Mouse (Mus musculus) ES-CJ7 (cell line): ENCODE measurements around the gene Dlg2.
A peak's percentile ranks its signal among the peaks of the same experiment; 100 is the strongest.

ENCODE experiments used
- DNase-seq: peaks from one replicate; pipeline ENCODE4 v3.0.0; 2011; ENCODE audit warnings: low read depth, low spot score

The Dlg2 gene

GRCm38 (mm10) chr7:91089211-91089930, 612.9 kb downstream of the Dlg2 start:
- no peak for DNase-seq

- no peak for DNase-seq
Observed at GRCm38 (mm10) chr7:91090317-91090829, 613.9 kb downstream of the Dlg2 start.

- DNase-seq = no peak
Observed at GRCm38 (mm10) chr7:91090830-91091683, 614.6 kb downstream of the Dlg2 start.

GRCm38 (mm10) chr7:91096467-91096866, 620.0 kb downstream of the Dlg2 start:
- no peak for DNase-seq

GRCm38 (mm10) chr7:91098521-91098920, 622.0 kb downstream of the Dlg2 start:
- no peak for DNase-seq

- DNase-seq = no peak
Observed at GRCm38 (mm10) chr7:91109575-91109974, 633.1 kb downstream of the Dlg2 start.

DNA sequence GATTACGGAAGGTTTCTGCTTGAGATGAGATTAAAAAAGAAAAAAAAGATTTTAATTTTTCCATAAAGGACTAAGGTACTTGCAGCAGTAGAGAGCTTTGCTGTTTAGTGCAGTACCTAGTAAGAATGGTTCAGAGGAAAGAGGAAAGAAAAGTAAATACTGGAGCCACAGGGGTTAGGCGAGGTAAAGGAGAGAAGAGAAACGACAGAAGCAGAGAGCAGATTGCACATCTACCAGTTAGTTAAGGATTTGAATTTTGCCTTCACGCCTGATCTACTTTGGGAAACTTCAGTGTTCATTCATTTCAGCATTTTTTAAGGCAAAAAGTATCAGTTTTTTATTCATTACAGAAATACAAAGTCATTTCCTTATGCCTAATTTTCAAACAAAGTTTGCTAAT, 655.7 kb downstream of the Dlg2 start:
- DNase-seq = no peak

DNA sequence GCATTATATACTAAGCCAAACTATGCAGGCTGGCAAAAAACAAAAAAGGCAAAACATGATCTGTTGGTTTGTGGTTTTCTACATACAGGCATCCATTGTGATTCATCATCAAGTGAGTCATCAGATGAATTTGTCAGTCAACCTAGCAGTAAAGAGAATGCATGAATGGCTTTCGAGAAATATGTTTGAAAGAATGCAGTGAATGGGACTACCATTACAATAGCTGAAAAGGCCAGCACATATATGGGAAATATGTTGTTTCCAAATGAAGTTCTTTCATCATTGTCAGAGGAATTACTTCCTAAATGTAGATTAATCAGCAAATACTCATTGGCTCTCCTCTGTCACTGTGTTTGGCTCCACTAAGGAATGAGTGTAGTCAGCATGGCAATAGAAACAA, 677.6 kb downstream of the Dlg2 start:
- DNase-seq = no peak

DNA sequence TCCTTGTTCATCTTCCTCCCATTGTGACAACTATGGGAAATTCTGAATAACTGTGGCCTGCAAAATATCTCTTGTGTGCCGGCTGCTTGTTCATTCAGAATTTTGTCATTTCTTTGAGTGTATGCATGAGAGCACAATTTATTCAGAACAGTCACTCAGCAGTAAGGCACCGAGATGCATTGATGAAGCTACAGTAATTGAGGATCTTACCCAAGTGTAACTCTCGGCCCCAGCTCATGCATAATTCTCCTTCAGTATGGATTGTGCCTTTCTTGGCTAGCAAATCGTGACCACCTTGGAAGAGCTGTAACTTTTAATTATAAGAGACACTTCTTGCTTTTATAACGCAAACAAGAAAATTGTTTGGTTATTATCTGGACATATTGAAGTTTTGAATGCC, 682.7 kb downstream of the Dlg2 start:
- DNase-seq = no peak

DNA sequence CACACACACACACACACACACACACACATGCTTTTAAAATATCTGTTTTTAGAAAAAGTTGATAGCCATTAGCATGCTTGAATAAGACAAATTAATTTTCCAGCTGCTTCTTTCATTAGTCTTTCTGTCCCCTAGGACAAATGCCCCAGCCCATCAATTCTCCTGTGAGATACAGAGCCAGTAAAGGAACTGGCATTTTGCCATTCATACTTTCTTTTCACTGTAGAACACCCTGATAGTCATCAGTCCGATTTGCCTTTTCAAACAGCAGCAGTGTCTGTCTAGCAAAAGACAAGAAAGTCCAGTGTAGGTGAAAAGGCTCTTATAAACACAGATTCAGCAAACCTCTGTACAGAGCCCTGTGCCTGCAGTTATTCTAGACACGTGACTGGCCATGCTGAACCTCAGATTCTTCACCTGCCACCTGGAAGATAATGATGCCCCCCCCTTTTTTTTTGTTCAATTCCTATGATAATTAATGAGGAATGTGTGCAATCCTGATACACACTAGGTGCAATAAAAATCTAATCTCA, 685.2 kb downstream of the Dlg2 start:
- DNase-seq = no peak

GRCm38 (mm10) chr7:91173560-91173959, 697.1 kb downstream of the Dlg2 start:
- no peak for DNase-seq

- no peak for DNase-seq
Observed at GRCm38 (mm10) chr7:91188211-91188610, 711.7 kb downstream of the Dlg2 start.

DNA sequence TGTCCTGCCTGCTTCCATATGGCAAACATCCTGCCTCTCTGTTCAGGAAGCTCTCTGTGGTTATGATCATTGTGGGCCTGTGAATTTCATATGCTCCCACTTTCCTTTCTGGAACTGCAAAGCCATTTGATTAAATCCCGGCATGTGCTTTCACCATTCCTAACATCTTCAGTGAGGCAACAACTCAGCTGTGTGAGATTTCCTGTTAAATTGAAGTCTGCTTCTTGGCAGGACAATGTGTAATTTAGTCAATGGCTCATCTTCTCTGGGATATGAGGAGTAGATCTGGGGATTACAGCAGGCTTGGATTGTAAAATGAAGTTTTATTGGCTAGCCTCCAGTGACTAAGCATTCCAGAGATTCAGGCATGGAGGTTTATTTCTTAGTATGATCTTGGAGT, 722.9 kb downstream of the Dlg2 start:
- DNase-seq = no peak

GRCm38 (mm10) chr7:91208083-91208852, 731.8 kb downstream of the Dlg2 start:
- DNase-seq = no peak

- DNase-seq = no peak
Observed at GRCm38 (mm10) chr7:91208973-91209372, 732.5 kb downstream of the Dlg2 start.

DNA sequence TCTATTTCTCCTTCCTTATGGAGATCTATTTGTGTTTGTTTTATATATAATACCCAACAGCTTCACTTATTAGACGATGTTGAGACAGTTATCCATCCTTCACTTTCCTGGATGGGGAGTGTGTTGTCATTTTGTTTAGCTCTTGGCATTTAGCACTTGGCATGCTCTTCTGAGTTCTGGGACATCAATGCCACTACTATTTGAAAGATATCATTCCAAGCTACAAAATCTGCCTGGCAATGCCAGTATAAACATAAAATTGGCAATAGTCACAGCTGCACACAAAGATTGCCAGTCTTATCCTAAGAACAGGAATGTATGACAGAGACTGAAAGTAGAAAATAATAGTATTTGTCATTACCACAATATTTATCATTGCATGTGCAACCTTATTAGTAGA, 735.8 kb downstream of the Dlg2 start:
- no peak for DNase-seq

DNA sequence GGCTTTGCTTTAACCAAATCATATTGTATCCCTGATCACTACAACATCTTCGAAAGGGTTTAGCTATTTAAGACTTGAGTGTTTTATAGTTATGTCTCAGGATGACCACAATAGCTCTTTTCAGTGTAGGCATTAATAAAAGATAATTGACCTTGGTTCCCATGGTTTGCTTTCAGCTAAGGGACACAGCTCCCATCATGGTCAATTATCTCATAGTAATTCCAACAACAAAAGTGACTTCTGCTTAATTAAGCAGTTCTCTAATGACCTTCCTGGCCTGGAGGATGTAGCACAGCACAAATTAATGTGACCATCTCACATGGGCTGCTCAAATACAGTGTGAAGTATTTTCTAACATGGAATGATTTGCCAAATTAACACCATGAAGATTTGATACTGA, 738.4 kb downstream of the Dlg2 start:
- DNase-seq = no peak

- DNase-seq = no peak
Observed at GRCm38 (mm10) chr7:91218321-91218987, 742.0 kb downstream of the Dlg2 start.

DNA sequence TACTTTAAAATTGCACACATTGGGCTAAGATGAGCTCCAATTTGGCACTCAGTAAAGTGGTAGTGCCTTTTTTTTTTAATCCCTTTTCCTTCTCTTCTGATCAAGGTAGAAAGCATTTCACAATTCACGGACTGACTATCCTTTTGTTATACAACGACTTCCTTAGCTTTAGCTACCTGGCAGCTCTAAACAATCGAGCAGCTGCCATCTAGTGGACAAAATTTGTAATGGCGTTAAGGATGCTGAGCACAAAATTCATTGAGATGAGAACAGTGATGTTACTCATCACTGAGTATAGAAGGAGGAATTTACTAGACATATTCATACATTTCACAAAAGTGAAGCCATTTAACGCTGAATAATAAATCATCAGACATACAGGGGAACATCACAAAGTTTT, 750.0 kb downstream of the Dlg2 start:
- DNase-seq = peak; percentile 64

- DNase-seq = no peak
Observed at GRCm38 (mm10) chr7:91241718-91242117, 765.2 kb downstream of the Dlg2 start.

DNA sequence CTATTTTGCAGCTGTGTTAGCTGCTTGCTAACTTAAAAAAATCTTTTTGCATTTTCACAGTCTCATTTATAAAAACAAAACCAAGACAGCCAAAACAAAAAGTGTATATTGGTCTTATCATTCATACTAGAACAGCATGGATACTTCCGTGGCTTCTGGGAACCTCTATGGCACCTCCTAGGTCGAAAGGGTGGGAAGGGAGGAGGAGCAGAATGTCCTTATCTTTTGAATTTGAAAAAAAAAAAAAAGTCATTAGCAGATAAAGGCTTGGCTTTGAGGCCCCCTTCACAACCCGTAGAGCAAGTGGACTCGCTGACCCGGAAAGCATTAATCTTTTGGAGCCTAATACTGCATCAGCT, 785.2 kb downstream of the Dlg2 start:
- DNase-seq = no peak
